Mouse (Mus musculus) liver, embryonic 11.5 days (tissue): ENCODE data around the gene Amer1. TPM values are rescaled to one million over a fixed set of nuclear protein-coding genes. Genes with fewer than 3 reads are reported as not detected.

Source experiments
- ATAC-seq: fragments of 200-750 bp; cut with Nextera tagmentation; replicated peaks from 2 replicates; pipeline ENCODE4 v1.8.0; 2017; ENCODE audit warnings: moderate number of reproducible peaks, mild to moderate bottlenecking, moderate TSS enrichment, moderate library complexity; ENCODE audit not compliant: low FRiP score
- DNase-seq: peaks from one replicate; pipeline ENCODE4 v3.0.0-alpha.2; 2017; ENCODE audit warnings: low spot score
- H3K27ac ChIP-seq: fragments of 300-500 bp; sonication (generic); 2 replicates; pipeline ENCODE4 v1.5.1; 2014; ENCODE audit warnings: mild to moderate bottlenecking, low read depth, low read length, control low read depth
- H3K27me3 ChIP-seq: fragments of 300-500 bp; sonication (generic); replicated peaks from 2 replicates; pipeline ENCODE4 v1.6.1; 2014; ENCODE audit warnings: low read length, mixed read lengths; ENCODE audit not compliant: control insufficient read depth, insufficient read depth
- H3K36me3 ChIP-seq: fragments of 300-500 bp; sonication (generic); 2 replicates; pipeline ENCODE4 v1.6.1; 2014; ENCODE audit warnings: mild to moderate bottlenecking, low read length, moderate library complexity, mixed read lengths; ENCODE audit not compliant: control insufficient read depth, insufficient read depth
- H3K4me1 ChIP-seq: fragments of 300-500 bp; sonication (generic); replicated peaks from 2 replicates; pipeline ENCODE4 v1.6.1; 2014; ENCODE audit warnings: low read length, mixed read lengths; ENCODE audit not compliant: control insufficient read depth, insufficient read depth
- H3K4me2 ChIP-seq: fragments of 300-500 bp; sonication (generic); 2 replicates; pipeline ENCODE4 v1.6.1; 2014; ENCODE audit warnings: mild to moderate bottlenecking, control low read depth, moderate library complexity
- H3K4me3 ChIP-seq: fragments of 300-500 bp; sonication (generic); 2 replicates; pipeline ENCODE4 v1.5.1; 2014; ENCODE audit warnings: low read depth, low read length, control low read depth
- H3K9ac ChIP-seq: fragments of 300-500 bp; sonication (generic); 2 replicates; pipeline ENCODE4 v1.6.1; 2014; ENCODE audit warnings: low read depth, low read length, control low read depth
- H3K9me3 ChIP-seq: fragments of 300-500 bp; sonication (generic); 2 replicates; pipeline ENCODE4 v1.6.1; 2016; ENCODE audit warnings: low read length, inconsistent platforms, mixed read lengths; ENCODE audit not compliant: control insufficient read depth
- WGBS: fragments of 180-500 bp; shearing (Covaris S2); extraction: QIAGEN DNeasy Blood & Tissue Kit; methylation state at CpG from one replicate; pipeline ENCODE4 v1.1.7; 2014; 5-methylcytosine and 5-hydroxymethylcytosine counted together
- polyA plus RNA-seq: library from polyadenylated mRNA; unstranded; fragments of >200 nt; fragmentation: Nextera tagmentation; extraction: Ambion mirVana; gene quantifications from 2 replicates; pipeline ENCODE4 v1.2.1, GENCODE M21; 2014

Amer1 gene
- polyA plus RNA-seq, 1 experiment from 2014 or later, result 6.1 TPM

DNA sequence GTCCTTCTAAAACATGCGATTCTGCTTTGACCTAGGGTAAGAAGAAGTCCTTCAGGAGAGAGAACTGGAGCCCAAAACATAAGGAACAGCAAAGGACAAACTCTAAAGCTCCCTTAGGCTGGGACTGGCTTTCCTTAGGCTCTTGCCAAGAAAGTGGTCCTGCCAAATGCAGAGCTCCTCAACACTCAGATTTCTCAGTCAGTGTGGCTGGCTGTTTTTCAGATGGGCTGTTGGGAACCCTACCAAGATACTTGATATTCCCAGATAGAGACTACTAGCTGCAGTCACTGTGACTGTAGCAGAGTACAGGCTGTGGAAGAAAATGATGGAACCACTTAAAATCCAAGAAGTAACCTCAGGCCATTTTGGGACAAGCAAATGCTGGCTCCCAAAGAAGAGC, 7.4 kb downstream of the Amer1 start:
- Histone ChIP-seq H3K4me2 (no peak overlapping the region), H3K36me3 (no peaks in the 10 kb centered on the region), H3K27ac (no peak overlapping the region), H3K4me1 (no peaks in the 10 kb centered on the region), H3K27me3 (no peaks in the 10 kb centered on the region), H3K9me3 (no peaks in the 10 kb centered on the region), H3K4me3 (no peak overlapping the region), H3K9ac (no peak overlapping the region)
- 86% methylated on average over 1 of the region's 1 CpGs for WGBS
- DNase-seq, result no peak
- ATAC-seq, result no peak

DNA sequence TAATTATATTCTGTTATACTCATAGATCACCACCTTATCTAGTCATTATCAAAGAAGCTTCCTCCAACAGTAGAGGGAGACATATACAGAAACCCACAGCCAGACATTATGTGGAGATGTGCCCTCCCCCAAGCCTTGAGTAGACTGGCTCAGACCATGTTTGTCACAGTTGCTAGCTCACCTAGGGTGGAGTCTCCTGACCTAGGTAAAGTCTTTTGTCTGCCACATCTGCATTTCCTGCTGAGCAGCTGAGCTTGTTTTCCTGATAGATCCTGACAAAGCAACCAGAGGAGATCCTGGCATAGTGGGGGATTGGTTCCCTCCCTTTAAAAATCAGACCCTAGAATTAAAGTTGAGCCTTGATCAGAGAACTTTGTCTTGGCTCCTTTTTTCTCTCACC, 71.6 kb downstream of the Amer1 start:
- H3K27ac ChIP-seq, result no peak overlapping the region
- ATAC-seq (no peak), DNase-seq (no peak)
- no peaks in the 10 kb centered on the region for H3K4me1 ChIP-seq
- no peaks in the 10 kb centered on the region for H3K9me3 ChIP-seq
- no peak overlapping the region for H3K9ac ChIP-seq
- H3K4me3 ChIP-seq, result no peak overlapping the region
- H3K4me2 ChIP-seq, result no peak overlapping the region
- no peaks in the 10 kb centered on the region for H3K27me3 ChIP-seq
- H3K36me3 ChIP-seq, result no peaks in the 10 kb centered on the region

Other genes with a start within 250 kb of the Amer1 start
- 3.6 and 4.5 TPM in 2 replicates for gene Arhgef9, start 248.0 kb downstream of the Amer1 start, polyA plus RNA-seq
- not detected in 2 replicates for gene Asb12, start 113.1 kb upstream of the Amer1 start, polyA plus RNA-seq
- gene Pfn5, start 113.2 kb upstream of the Amer1 start, polyA plus RNA-seq, result not detected in 2 replicates
- 11.0 and 11.7 TPM in 2 replicates for gene Zc4h2, start 213.6 kb upstream of the Amer1 start, polyA plus RNA-seq